Mouse (Mus musculus) liver, postnatal 0 days (tissue): ENCODE results near the gene Gm17359.

ENCODE experiments used
- CTCF ChIP-seq: sonication (generic); IDR thresholded peaks from 2 replicates; pipeline ENCODE4 v1.5.1; 2016; ENCODE audit warnings: antibody characterized with exemption, low read depth
- EP300 ChIP-seq: IDR thresholded peaks from 2 replicates; pipeline ENCODE4 v1.6.1; 2016; ENCODE audit warnings: antibody characterized with exemption, low read depth, mild to moderate bottlenecking

DNA sequence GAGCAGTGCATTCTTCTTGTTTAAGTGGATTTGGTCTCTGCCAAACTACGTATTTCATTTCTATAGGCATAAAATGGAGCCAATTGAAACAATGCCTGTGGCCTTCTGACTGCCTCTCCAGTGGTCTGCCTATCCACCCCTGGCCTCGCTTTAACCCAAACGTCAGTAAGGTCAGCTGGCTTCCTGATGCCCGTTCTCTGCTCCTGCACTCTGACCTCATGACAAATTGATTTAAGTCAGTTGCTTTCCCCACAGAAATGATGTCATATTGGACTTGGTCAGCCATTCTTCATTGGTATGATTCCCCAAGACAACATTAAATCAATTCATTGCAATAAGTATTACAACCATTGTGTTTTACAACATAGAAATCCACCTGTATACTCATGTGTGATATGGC, 72.1 kb downstream of the Gm17359 start:
- TF ChIP-seq CTCF, result no peak
- TF ChIP-seq EP300, result no peak
